Mouse (Mus musculus): ENCODE measurements around the gene Dis3l.

DNA sequence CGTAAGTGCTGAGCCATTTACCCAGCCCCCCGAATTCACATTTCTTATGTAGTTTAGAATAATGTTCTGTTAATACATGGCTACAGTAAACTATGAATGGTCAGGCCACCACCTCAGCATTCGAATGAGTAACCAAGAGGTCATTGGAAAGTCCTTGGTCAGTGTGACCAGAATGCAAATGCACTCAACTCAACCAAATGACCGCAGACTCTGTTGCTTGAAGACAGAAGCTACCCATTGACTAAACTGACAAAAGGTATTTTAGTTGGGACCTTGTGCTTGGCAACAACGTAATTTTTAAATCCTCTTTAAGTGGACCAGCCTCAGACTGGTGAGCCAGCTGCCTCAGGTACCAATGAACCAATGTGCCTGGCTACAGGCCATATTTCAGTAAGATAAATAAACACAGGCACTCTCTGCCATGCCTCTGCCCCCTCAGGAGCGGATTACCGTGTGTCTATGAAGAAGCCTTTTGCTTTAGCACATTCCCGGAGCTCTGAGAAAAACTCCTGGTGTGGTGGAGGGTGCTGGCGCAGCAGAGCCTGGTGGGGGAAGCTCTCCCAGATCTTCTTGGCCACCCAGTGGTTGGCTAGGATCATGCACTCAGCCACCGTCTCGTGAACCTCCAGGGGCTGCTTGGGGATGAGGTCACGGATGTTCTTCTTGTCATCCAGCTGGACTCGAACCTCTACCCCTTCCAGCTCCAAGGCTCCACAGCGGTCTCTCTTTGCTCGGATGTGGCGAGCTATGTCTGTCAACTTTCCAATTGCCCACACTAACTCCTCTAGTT lies 29.9 kb downstream of the Dis3l start:
- no peak for TF ChIP-seq CTCF (IDR thresholded peaks at IDR 0.05; ENCODE audit: low read depth, low read length)
- no peak for TF ChIP-seq EP300 (IDR thresholded peaks at IDR 0.05; ENCODE audit: insufficient read depth, low read depth, low read length)
